Mouse (Mus musculus) naive thymus-derived CD4-positive, alpha-beta T cell, adult 2 months (primary cell): ENCODE results near the gene Erich2.

Source experiments
- DNase-seq: peaks from one replicate; pipeline ENCODE4 v3.0.0-alpha.2; 2011; ENCODE audit warnings: low read depth

Erich2 gene

DNA sequence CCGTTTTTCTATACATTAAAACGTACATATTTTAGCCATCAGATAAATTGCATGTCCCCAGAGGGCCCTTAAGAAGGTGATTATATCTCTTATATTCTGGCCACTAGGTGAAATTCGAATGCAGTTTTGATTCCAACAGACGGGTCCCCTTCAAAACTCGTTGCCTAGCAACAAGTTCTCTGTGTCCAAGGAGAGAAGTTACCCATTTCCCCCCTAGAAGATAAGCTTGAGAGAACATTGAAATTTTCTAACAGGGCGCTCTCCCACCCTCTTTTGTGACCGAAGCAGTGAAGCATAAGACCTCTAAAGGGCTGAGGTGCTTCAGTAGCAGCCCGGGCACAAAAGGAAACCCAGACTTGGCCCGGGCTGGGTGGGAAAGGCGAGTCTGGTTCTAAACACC, at the start of gene Erich2:
Erich2 (plus strand) TSS at position 324 of the 400 bp plus-strand sequence.
- no peak for DNase-seq

DNA sequence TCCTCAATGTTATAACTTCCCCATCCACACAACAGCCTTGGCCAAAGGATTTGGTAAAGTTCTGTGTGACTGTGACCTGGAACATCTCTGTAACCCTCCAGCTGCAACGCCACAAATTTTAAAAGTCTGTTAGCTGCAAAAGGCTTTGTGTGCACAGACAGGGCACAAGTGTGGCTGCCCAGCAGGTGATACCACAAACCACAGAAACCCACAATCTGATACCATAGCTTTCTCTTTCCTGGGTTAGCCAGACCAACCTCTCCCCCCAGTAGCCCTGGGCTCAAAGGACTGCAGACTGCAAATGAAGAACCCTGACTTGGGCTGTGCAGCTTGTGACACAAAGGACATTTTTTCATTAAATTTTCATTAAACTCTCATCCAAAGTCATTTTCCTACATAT, 45.0 kb upstream of the Erich2 start:
- no peak for DNase-seq

DNA sequence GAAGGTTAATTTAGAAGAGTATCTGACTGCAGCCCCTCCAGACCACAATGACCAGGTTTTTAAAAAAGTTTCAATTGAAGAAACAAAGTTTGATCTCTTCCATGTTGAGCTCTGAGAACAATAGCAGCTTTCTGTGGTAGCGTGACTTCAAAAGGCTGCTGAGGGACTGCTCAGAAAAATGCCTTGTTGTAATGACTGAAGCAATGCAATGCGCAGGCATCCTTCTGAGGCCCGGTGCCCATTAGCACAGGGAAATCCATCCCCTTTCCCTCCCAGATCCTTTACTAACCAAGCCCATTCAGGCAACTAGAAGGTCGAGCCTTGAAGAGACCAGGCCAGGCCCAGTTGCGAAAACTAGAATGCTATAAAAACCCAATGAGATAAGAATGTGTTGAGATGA, 37.5 kb upstream of the Erich2 start:
- no peak for DNase-seq

DNA sequence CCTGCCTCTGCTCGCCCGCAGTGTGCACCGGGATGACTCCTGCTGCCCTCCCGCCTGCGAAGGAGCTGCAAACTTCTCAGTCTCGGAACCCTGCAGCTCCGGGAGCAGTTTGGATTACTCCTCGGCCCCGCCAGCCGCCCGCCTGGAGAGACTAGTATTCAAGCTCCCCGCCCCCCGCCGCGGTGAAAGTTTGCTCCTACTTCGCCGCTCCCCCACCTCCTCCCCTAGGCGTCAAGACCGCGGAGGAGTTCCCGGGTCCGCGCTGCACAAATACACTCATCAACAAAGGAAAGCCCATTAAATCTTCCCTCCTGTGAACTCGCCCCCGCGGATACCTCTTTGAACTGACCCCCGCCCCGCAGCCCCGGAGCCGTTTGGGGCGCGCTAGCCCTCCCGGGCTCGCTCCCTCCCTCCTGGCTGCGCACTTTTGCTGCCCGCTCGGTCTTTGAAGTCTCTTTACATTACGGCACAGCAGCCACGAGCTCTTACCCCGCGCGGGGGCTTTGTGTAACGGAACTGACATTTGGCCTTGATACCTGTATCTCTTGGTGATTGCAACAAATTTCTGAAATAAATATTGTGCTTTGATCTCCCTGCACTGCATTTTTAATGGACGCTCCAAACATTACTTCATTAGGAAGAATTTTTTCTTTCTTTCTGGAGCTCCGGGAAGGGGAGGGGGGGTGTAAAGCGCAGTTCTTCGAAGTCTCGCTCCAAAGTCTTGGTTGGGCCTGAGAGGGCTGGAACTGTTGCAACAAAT, 36.6 kb upstream of the Erich2 start:
- DNase-seq, result peak; percentile 6

DNA sequence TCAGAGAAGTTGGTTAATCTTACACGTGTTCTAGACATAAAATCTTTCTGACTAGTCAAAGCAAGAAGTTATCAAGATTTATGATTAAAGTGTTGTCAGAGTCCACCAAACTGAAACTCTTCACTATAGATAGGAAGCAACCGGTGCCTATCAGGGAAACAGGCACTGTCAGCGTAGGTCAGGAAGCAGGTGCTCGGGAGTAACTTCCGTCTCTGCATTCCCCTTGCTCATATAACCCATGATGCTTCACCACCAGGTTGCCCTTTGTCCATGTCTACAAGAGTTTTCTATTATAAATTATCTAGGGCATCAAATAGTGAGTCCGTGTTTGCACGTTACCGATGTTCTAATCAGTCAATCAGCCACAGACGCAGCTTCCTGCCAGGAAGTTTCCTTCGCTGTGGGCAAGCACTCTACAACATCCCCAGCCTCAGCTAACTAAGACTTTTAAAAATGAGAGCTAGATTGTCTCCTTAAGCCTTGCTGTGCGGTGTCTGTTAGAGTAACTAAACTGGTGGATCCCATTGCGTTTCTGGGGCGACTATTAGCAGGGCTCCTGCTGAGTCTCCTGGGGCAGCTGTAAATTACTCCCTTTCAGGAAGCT, 10.8 kb upstream of the Erich2 start:
- peak; percentile 3 for DNase-seq

DNA sequence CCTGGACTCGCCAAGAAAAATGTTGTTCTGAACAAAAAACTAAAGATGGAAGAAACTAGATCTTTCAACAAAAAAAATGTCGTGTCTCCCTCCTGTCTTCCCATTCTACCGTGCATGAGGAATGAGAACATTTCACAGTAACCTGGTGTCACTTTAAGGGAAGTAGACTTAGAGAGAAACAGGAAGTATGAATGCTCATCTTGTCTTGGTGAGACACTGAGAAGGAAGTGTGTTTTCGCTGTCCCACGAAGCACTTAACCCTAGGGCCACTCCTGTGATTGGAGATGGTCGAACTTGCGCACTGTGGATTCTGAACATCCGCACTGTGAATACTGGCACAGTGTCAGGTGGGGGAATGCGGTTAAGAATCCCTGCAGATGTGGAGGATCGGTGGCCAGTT, 5.2 kb upstream of the Erich2 start:
- DNase-seq, result no peak

DNA sequence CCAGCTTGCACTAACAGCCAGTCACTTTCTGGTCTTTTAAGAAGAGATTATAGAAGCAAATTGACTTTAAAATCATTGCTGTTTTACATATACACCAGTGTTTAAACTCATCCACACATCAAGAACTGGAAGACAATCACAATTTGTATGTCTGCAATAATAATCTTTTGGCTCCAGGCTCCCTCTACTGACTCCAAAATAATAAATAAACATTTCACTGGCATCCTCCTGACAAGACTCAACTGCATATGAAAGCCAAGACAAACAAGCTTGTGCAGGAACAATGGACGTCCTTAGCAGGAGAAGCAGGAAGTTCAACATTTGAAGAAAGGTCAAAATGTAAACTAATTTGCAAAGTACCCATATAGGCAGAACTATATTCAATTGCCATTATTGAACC, 3.4 kb upstream of the Erich2 start:
- no peak for DNase-seq

DNA sequence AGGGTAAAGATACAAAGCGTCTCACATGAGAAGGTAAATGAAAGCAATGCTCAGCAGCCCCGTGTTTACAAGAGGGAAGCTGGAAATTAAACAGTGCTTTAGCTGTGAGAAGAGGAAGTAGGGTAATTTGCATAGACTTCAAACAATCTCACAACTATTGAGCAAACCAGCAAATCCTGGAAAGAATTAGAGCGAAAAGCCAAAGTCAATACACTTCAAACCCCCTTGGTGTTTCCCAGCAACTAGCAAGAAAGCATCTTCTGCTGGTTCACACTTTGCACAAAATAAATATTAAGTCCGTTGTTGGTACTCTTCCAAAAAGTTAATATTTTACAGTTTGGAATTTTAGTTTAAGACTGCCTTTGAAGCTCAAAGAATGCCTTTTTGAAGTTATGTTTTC, 2.7 kb upstream of the Erich2 start:
- DNase-seq, result no peak

DNA sequence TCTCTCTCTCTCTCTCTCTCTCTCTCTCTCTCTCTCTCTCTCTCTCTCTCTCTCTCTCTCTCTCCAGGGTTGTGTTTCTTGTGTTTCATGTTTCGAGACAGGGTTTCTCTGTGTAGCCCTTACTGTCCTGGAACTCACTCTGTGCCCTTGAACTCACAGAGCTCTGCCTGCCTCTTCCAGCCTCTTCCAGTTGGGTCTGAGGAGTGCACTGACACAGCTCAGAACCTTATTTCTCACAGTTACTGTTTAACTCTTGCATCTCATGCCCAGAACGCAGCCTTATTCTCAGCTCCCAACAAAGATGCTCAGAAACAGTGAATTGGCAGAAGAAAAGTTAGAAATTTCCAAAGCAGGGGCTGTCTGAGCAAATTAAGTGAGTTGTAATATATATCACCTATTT, 2.2 kb upstream of the Erich2 start:
- DNase-seq, result no peak

DNA sequence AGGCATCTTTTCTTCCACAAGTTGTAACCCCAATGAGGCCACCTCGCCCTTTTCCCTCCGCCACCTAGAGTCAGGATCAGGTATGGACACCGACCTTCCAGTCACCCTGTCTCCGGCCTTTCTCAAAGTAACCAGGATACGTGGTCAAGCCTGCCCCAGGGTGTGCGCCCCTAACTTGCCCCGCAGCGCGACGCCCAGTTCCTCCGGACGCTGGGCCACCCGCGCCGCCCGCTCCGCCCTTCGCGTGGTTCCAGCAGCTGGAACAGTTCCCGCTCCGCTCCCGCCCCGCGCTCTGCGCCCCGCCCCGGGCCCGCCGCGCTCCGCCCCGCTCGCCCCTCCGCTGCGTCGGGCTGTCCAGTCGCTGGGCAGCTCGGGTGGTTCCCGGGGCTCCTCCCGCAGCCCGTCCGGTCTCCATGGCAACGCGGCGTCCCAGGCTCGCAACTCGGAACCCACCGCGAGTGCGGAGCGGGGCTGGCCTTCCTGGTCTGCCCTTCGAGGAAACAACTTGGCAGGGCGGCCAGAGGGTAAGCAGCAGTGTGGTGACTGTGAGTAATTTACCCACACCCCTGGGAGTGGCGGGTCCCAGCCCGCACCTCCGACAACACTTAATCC, 508 bp downstream of the Erich2 start:
- DNase-seq, result no peak

DNA sequence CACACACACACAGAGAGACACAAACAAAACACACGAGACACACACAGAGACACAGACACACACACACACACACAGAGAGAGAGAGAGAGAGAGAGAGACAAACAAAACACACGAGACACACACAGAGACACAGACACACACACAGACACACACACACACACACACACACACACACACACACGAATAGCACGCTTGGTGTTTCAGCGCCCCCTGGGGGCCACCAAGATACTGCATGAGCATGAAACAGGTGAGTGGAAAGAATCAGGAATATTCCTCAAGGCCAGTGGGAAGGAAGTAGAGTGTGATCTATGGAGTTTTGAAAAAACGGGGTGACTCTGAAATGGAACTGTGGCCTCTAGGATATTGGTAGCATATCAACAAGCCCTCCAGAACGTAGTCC, 29.7 kb downstream of the Erich2 start:
- peak; percentile 47 for DNase-seq

DNA sequence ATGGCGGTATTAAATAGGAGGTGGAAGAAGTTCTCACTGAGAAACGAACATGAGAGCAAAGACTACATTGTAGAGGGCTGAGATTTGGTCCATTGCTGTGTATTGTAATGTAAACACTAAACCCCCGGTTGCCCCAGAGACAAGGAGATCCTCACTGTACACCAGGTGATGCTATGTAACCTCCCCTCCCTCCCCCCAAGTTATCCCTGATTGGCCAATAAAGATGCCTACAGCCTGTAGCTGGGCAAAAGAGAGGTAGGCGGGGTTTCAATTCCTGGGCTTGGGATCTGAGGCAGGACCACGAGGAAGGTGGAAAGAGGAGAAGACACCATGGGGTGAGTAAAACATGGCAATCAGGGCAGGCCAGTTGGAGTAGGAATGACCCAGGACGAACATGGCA, 42.1 kb downstream of the Erich2 start:
- no peak for DNase-seq

DNA sequence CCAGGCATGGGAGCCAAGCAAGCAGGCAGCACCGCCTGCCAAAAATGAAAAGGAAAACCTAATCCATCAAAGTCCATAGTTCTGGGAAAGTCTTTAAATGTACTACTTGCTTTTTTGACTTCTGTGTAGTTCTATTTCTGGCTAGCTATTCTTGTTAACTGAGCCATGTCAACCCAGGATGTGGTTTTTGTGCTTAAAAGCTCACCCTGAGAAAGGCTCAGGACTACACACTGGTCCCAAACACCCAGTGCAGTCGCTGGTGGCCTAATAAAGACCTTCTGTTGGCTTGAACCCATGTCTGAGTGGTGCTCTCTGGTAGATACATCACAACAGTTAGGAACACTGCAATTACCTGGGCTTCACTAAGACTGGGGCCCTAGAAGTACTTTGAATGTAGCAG, 42.8 kb downstream of the Erich2 start:
- DNase-seq, result no peak

DNA sequence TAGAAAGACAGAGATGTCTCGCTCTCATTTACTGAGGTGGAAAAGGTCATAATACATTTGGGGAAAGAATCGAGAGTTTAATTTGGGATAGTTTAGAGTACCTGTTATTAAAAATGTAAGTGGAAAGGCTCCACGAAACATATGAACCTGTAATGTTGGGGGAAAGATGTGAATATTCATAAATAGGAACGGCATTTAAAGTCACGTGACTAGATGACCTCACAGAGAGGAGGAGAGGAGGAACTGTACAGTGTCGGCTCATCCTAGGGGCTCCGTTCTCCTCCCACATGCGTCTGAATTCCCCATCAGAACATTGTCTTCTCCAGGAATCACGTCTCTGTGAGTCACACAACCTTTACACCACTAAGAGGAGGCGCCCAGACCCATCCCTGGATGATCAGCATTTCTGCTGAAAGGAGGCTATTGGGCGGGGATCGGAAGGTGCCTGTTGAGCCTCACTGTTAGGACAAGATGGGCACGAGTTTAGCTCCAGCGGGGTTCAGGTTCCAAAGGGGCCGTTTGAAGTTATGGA, 43.5 kb downstream of the Erich2 start:
- DNase-seq, result no peak

DNA sequence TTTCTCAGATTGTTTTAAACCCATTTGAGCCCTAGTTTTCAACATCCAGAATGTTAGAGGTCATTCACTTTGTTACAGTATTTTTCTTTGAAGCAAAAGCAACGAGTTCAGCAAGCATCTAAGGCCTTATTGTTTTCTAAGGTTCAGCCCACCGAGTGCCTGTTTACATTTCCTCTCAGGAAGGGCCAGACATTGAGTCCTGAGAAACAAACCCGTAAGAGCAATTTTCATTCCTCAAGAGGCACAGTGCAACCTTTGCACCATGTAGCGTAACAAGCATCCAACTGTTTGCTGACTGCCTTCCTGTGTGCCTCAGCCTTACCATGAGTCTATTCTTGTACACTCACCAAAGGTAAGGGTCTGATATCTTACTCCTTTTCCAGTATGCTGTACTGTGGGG, 44.2 kb downstream of the Erich2 start, which contains the start of gene Gad1:
Gad1 (plus strand) TSS at position 301 of the 400 bp plus-strand sequence.
- DNase-seq, result no peak

DNA sequence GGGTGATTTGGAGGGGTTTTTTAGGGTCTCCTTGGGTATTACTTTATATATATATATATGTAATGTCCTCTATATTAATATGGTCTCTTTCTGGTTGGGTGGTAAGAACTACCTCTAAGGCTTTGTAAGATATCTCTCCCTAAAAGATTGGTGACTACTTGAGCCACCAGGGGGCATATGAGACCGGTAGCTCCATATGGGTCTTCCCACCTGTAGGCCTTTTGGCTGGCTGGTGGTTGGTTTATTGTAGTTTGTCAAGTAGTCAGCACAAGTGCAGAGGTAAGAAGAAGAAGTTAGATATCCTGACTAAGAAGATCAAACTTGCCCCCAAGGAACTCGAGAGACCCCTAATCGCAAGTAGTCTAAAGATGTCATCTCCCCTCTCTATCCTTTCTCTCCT, 45.2 kb downstream of the Erich2 start:
- no peak for DNase-seq

DNA sequence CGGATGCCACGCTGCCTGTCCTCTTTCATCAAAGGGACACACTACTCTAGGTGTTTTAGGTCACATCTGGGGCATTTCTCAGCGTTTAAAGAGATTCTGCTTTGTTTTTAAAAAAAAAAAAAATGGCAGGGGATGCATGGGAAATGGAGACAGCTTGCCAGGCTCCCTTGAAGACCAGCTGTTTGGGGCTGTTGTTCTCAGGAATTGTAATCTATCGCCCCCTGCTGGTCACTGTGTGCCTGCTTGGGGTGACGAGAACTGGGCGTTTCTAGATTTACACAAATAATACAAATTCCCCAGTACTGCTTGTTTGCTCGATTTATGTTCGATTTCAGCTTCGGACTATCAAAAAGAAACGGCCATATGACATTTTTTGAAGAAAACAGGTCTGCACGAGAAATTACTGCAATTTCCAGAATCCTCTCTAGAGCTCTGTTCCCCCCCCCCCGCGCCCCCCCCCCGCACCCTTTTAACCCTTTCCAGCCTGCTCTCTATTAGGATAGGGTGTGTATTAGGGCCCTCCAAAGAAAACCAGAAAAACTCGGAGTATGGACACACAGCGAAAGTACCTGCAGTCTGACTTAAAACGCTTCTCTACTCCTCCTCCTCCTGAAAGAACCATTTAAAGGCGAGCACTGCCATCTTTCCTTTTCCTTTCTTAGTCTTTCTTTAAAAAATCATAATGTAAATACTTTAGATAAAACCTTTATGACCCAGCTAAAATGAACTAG, 49.7 kb downstream of the Erich2 start:
- DNase-seq, result peak; percentile 74

DNA sequence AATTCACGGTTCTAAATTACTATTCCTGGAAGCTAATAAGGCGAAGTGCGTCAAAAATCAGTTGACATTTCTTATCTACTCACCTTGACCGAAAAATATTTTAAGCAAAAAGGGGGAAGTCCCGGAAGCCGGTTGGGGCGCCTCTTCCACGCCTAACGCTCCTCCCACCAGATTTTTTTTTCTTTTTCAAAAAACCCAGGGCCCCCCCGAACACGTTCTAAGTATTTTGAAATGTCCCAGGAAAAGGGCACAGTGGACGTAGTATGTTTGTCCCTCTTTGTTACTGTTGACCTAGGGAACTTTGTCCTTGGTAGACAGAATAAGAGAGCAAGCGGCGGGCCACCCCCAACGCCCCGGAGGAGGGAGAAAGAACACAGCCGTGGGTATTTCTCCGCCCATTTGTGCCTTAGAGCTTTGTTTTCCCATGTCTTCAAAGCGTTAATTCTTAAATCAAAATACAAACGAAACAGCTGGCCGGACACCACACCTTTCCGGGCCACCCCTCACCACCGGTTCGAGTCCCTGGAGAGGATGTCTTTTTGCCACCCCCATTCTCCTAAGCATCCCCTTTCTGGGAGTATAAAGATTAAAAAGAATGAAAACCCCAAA, 50.3 kb downstream of the Erich2 start:
- DNase-seq, result no peak

DNA sequence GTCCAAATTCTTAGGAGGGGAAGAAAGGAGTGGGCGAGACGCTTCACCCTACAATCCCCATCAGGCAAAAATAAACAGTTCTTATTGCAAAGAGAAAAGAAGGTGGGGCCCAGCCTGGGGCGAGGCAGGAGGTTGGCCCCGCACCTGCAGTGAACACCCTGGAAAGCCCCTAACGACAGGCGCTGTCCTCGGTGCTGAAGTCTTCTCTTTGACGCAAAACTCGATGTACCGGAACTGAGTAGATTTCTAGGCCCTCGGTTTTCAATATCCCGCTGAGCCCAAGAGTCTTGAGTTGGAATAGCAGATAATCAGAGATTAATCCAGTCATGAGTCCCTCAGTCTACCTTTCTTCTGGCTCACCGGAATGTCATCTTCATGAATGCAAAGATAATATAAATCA, 50.9 kb downstream of the Erich2 start:
- peak; percentile 65 for DNase-seq

DNA sequence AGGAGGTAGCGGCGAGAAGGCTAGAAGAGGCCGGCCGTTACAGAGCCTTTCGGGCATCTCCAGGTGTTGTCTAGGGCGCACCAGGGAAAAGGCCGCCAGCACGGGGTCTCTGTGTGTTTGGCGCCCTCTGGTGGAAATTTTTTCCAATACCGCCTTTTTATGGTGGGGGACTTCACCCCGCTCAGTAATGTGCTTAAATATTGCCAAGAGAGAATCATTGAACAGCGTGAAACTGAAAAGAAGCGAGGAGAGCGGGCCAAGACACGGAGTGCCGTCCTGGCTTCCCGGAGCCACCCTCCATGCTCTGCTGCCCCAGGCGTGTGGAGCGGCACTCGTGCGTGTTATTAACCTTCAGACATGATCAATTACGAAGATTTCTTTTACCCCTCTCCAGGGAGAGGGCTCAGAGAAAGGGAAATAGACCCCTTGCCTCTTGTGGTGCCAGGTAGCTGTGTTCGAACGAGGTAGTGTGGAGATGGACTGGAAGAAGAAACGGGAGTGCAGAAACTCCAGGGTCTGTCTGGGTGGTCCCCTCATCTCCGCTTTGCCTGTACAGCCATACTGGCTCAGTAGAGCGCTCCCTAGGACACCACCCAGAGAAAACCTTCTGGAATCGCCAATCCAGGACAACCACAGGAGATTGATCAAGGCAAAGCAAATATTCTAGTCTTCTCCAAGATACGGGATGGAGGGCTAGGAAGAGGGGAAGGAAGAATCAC, 52.6 kb downstream of the Erich2 start:
- peak; percentile 43 for DNase-seq

DNA sequence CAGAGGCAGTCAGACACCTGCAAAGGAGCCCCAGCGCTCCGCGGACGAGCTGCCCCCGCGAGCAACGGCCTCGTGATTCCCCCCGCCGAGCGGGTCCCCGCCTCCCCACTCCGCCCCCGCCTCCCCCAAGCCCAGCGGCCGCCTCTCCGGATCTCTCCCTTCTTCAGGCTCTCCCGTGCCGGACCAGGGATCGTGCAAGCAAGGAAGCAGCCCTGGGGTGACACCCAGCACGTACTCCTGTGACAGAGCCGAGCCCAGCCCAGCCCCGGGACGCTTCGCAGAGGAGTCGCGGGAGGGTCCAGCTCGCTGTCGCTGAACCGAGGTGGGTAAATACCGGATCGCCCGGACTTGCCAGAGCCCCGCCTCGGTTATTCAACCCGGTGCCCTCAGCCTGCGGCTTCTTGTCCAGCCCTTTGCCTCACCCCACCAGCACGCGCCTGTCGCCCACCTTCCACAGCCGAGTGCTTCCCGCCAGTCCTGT, 53.4 kb downstream of the Erich2 start:
- DNase-seq, result no peak
